Mouse (Mus musculus) thymus, postnatal 0 days (tissue): ENCODE measurements around the gene Mettl16. TPM values are rescaled to one million over a fixed set of nuclear protein-coding genes. Genes with fewer than 3 reads are reported as not detected.
"Not testable (repeated sequence)": the region's sequence is repeated elsewhere in the genome, so short reads cannot be mapped to it uniquely, and the experiment has no call there.

Source experiments
- DNase-seq: peaks from one replicate; pipeline ENCODE4 v3.0.0-alpha.2; 2015; ENCODE audit warnings: low spot score
- polyA plus RNA-seq: library from polyadenylated mRNA; unstranded; fragments of >200 nt; fragmentation: Nextera tagmentation; extraction: Ambion mirVana; gene quantifications from 2 replicates; pipeline ENCODE4 v1.2.1, GENCODE M21; 2015

Mettl16 gene
- polyA plus RNA-seq, 1 experiment from 2014 or later = 30.3 TPM

DNA sequence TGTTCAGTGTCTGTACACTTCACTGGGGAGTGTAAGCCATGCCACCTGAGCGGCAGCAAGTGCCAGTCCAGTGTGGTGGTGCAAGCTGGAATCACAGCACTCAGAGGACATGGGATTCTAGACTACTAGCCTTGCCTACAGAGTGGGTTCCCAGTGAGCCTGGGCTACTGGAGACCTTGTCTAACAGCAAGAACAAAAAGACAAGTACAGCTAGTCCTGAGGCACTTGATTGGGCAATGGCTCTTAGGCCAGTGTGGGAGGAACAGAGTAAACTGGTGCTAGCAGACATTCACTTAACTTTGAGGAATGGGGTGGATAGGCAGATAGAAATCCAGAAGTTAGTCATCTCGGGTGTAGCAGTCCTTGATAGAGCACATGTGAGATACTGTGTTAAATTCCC, 1.8 kb downstream of the Mettl16 start:
- no peak for DNase-seq

DNA sequence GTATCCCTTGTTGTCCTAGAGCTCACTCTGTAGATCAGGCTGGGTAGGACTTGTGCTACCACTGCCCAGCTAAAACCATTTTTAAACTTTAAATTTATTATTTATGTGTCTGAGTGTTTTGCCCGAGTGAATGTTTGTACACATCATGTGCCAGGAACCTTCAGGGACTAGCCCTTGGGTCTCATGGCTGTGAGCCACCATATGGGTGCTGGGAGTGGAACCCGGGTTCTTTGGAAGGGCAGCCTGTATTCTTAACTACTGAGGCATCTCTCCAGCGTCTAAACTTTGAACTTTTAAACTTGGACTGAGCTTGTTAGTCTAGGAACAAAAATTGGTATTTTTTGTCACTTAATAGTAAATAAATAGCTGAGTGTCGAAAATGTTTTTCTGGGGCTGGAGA, 22.2 kb downstream of the Mettl16 start:
- no peak for DNase-seq

DNA sequence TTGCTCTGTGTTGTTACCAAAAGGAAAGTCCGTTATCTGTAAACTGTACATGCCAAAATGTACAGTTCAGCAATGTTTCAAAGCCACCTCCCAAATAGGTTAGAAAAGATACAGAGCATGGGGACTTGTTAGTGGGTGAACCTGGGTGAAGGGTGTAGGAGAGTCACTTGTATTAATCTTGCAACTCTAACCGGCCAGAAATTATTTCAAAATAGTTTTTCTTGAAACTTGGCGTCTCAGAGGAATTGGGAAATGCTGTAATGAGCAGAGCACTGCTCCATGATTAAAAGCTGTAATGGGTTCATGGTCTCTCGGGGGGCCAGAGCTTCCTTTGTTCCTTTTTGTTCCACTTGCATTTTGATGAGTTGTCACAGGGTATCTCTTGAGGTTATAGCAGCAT, 30.0 kb downstream of the Mettl16 start:
- DNase-seq = no peak

DNA sequence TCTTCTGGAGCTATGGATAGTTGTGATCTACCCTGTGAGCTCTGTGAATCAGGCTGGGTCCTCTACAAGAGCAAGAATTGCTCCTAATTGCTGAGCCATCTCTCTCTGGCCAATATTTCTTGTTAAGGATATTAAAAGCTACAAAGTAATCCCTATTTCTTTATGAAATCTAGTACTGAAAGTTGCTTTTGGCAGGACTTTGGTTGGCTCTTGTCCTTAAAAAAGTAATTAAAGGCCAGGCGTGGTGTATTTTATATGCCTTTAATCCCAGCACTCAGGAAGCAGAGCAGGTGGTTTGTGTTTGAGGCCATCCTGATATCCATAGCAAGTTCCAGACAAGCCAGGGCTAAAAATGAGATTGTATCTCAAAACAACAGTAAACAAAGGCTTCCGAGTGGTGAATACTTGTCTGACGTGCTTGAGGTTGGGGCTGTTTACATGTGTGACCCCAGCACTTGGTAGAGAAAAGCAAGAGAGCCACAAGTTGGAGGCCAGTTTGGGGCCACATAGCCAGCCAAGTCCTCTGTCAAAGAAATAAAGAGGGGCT, 33.5 kb downstream of the Mettl16 start:
- DNase-seq = no peak

DNA sequence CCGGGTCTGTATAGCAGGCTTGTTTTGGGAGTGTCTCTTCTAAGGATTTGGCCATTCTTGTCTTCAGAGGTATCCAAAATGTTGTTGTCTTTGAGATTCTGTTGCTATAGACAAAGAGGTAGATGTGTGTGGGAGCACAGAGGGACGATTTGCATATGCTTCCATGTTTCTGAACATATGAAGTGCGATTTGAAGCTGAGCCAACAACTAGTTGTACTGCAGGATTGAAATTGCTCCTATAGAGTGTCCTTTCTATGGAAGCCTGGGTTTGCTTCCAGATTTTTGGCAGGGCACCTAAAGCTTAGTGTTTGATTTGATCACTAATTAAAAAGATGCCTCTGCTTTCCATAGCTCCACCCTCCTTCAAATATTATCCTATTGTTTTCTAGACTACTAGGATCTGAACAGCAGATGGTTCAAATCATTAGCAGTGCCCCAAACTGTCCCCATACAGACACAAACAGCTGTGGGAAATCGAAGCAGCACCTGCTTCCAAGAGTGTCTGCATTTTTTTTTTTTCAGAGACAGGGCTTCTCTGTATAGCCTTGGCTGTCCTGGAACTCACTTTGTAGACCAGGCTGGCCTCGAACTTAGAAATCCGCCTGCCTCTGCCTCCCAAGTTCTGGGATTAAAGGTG, 36.7 kb downstream of the Mettl16 start:
- DNase-seq = no peak

DNA sequence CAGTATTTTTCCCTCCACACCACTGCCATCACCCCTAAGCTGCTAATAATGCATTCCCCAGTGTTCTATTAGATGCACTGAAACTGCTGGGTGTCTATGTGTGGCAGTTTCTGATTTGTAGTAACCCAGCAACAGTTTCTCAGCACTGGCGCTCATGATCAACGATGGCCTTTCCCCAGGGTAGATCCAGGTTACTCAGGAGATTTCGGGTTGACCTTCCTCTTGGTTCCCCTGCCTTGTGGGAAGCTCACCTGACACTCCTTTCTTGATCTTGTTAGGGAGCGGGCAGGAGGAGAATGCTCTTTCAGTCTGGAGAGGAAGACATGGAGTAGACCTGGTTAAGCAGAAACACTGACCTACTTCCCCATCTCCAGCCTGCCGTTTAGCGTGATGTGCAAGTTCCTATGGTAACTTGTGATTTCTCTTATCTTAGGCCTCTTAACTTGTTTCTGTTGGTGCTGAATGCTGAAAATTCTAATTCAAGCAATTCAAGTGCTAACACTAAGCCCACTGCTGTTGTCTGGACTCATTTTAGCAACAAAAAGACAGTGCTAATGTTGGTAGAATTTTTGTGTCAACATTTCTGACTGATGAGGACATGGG, 37.7 kb downstream of the Mettl16 start:
- no peak for DNase-seq

DNA sequence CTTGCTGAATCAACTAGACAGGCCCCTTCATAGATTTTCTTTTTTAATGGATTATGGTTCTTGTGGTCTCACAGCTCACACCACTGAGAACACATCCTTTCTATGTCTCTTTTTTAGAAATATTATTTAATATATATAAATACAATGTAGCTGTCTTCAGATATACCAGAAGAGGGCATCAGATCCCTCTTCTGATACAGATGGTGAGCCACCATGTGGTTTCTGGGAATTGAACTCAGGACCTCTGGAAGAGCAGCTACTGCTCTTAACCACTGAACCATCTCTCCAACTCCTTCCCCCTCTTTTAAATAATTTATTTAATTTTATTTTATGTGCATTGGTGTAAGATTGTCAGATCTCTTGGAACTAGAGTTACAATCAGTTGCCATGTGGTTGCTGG, 39.5 kb downstream of the Mettl16 start:
- DNase-seq = no peak

DNA sequence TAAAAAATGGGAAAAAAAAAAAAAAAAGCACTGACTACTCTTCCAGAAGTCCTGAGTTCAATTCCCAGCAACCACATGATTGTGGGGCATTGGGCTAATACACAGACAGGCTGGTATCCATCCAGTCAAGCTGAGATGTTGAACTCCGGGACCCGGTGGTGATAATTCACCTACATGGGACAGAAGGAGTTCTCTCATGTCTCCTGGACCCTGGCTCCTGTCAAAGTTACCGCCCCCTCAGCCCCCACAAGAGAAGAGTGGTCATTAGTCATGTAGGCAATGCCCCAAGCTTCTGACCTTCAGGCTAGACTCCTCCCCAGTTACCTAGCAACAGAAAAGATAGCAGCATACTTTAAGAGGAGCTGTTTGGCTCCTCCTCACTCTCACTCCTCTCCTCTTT, 40.4 kb downstream of the Mettl16 start:
- DNase-seq = not testable (repeated sequence)

DNA sequence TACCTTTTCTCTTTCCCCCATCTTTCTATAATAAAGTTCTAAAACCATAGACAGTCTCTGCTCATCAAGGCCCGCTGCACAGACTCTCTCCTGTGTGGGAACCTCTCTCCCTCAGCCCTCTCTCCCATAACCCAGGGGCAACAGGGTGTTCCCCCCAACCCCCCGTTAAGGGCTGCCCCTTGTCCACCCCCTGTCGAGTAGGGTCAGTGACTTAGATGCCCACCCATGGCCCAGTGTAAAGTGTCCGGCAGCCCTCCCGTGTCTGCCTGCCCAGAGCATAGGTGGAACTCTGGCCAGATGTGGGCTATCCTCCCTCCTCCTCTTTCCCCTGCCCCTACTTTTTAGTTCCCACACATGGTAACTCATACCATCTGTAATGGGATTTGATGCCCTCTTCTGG, 40.9 kb downstream of the Mettl16 start:
- no peak for DNase-seq

DNA sequence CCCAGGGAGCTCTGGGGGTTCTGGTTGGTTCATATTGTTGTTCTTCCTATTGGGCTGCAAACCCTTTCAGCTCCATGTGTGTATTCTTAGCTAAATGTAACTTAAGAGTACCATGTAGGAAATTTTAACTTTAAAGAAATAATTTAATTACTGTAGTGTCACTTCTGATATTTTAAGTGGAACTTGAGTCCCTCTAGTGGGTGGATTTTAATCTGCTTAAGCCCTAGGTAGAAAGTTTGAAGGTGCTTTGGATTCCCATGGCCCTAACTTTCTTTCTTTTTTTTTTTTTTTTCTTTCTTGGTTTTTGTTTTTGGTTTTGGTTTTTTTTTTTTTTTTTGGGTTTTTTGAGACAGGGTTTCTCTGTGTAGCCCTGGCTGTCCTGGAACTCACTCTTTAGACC, 45.2 kb downstream of the Mettl16 start:
- no peak for DNase-seq

DNA sequence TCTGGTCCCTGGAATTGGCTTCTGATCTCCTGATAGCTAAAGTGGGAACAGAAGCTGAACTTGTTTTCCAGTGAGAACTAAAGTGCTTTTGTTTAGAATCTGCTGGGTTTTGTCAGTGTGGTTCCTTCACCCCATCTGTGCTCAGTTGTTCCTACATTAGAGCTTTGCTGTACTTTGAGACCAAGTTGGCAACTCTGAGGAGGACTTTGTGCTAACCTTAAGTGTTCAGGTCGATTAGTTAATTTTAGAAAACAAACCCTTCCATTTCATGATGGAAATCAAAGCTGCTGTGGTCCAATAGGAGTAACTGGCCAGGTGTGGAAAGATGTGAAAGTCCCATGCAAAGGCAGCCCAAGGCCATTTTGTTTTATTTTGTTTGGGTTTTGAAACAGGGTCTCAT, 50.3 kb downstream of the Mettl16 start:
- no peak for DNase-seq

DNA sequence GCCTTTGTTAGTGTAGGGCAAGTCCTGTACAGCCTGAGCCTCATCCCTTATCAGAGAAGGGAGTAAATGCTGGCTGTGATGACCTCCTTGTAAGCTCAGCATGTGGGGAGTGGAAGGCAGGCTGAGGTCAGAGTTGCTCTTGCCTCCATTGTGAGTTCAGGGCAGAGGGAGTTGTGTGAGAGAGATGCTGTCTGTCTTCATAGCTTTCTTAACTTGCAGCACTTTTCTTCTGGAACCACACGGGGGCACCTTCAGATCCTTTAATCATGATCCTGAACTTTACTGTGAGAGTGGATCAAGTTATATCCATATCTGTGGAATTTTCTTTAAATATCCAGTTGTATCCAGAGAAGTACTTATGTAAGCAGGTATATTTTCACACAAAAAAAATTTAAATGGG, 50.8 kb downstream of the Mettl16 start:
- no peak for DNase-seq

DNA sequence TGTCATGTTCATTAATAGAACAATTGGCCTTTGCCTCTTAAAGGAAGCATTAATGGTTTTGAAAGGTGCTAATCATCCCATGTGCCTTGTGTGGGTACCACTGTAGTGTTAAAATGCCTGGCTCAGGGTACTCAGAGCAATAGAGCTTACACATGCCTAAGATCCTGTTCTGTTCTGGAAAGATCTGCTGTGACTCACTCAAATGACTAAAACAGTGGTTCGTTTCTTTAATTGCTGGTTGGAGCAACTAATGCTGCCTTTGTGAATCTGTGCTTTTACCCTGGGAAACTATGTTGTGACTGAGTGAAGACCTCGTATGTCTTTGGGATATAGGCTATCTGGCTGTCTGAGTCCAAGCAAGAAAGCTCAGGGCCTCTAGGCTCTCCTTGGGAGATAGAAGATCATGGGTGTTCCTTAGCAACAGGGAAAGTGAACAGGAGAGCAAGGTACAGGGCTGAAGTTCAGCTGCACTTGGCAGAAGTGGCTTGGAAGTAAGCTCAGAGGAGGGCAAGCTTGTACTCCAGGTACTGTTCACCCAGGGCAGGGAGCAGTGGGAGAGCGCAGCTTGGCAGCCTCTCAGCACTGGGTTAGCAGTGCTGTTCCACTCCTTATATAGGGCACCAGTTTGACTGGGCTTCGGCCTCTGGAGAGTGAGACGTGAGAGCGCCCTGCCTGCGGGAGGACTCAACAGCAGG, 52.3 kb downstream of the Mettl16 start:
- DNase-seq = no peak

DNA sequence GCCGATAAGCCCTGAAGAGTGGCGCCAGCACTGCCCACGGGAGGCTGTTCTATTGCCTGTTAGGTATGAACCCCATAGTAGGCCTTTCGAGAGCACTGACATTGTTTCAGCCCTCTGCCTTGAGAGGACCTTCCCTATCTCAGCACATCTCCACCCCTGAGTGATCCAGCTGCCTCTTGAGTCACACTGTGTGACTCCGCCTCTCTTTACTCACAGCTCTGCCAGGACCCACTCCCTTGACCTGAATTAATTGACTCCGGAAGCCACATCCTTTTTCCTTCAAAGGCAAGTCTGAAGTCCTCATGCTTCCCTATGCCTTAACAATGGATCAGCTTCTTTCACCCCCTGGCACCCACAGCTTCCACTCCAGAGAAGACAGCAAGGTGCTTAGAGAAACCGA, 55.5 kb downstream of the Mettl16 start:
- no peak for DNase-seq

DNA sequence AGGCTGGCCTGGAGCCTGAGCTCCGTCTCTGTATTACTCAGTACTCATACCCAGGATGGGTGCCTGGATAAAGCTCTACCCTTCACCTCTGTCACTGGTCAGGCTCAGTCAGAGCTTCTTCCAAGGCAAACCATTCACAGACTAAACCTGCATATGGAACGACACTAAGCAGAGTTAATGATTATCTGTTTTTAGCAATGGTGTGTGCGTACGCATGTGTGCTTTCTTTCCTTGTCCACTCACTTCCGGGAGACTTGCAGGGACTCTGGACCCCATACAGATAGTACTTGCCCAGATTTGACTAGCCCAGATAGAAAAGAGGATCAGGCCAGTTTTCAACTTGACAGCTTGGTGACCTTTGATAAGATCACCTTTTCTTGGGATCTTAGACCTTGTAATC, 56.1 kb downstream of the Mettl16 start:
- no peak for DNase-seq

DNA sequence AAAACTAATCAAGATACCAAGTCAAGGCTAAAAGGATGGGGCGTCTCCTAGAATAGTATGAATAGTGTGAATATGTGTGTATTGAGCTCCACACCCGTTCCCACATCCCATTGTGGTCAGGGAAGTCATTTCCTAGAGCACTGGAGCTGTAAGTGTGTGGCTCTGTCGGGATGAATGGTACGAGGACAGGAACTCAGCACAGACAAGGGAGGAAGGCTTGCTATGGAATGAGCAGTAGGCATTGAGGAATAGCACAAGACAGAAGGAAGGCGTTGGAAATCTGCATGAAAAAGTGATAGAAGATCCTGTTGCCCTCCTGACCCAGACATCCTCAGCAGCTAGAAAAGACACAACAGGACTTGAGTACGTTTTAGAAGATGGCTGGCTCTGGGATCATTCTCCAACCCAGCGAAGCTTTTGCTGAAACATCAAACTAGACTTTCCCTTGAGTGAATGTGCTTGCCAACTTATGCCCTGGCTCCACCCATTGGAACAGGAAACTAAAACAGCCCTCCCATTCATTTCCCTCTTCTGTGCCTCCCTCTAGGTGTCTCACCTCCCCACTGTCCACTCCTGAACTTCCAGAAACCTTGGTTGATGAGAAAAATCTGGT, 57.3 kb downstream of the Mettl16 start:
- DNase-seq = no peak

DNA sequence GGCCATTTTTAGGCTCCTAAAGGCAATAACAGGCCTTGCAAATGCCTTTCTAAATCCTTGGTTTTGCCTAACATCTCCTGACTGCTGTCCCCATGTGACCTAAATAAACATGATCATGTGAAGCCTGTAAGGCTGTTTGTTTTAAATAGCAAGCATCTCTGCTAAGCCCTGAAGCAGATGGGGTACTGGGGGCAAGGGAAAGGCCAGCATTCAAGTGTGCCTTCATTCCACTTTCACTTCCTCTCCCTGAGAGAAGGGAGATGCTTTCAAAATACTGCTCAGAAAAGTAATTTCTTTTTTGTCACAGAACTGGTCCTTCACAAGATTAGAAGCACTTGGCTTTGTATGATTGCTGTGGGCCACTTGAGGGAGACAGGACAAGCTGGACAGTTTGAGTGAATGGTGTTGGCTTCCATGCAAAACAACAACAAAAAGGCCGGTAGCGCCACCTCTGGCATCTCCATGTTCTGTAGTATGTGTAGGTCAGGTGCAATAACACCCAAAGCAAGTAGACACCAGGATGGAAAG, 57.8 kb downstream of the Mettl16 start:
- no peak for DNase-seq

DNA sequence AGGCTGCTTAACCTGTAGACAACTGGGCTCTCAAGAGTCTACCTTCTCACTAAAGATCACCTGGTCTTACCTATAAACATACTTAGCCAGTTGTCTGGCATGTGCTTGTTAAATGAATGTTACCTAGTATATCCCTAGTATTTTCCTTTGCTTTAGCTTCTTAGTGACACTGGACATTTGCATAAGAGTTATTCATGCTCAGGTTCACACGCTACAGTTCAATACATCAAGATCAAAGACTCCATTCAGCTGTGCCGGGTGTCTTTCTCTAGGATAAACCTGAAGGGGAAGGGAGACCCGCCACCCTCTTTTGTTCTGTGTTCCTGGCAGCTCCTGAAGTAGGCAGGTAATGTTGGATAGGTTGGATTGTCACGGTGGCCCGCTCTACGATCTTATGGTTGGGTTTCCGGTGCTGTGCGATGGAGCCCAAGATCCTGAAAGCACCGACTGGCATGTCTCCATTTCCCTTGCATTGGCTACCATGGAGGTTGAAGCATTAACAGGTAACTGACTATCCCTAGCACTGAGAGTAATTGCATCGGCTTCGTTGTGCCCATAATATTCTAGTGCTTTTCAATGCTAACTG, 58.4 kb downstream of the Mettl16 start:
- no peak for DNase-seq

DNA sequence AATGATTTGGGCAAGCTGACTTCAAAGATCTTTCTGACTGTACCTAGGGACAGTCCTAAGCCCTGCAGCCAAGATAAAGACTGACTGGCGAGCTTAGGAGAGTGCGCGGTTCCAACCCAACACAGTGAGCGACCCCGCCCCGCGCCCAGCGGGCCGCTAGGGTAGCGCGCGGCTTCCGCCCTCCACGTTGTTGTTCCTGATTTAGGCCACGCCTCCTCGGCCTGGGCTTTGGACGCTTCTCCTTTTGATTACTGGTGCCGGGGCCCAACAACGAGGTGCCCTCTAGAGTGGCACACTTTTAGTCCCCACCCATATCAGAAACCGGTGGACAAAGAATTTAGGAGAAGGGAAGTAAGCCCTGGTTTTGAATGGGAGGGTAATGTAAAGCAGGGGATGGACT, 59.2 kb downstream of the Mettl16 start:
- peak; percentile 85 for DNase-seq

DNA sequence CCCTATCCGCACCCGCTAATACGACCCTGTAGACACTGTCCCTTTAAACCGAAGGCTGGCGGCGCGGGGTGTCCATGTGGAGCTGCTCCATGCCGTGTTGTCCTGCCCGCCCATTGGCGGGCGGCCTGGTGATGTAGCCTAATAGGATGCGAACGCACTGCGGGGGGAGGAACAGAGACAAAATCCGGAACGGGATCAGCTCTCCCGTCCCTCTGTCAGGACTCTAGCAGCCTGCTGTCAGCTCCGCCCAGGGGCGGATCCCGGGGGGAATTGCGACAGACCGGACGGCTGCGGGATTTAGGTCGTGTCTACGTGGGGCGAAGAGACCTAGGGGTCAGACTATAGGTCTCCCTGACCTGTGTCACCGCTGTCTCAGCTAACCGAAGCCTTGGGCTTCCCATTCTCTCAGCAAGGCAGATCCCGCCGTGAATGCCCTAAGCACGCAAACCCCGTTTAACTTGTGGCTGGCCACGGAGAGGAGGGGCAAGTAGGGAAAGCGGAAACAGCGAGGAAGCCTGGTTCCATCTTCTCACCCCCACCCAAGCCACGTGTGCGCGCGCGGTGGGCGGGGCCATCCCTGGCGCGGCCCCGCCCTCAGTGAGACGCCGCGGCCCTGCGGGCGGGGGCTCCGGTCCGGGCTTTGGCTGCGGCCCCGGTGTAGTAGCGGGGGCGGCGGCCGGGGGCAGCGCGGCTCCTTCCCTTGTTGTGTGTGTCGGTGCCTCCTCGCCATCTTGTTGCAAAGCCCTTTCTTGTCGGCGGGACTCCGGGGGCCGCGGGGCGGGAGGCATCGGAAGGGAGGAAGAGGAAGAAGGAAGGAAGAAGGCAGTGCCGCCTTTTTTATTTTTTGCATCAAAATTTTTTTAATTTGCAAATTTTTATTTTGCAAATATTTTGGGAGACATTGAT, 59.9 kb downstream of the Mettl16 start, which contains the start of gene Mnt:
TSS of gene Mnt (plus strand) at position 665 of the 906 bp plus-strand sequence.
- DNase-seq = peak; percentile 96
